Mouse (Mus musculus): ENCODE results near the gene Cdh23. TPM values are rescaled to one million over a fixed set of nuclear protein-coding genes. Genes with fewer than 3 reads are reported as not detected.

Gene Cdh23
- polyA plus RNA-seq, 1 experiment from 2014 or later: 0.72 TPM

DNA sequence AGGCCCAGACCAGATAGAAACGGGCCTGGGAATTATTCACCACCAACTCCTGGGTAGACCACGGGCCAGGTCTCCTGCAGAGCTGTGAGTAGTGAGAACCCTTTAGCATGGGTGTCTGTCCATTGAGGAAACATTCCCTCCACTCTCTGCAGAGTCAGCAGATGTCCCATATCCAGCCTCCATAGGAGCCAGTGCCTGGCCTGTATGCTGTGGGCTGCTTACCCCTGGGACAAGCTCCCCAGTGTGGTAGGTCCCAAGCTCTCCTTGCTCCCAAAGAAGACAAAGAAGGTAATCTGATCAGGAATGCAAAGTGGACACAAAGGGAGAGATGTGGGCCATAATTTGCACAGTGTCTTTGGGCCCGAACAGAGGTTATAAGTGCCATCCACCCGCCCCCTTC is 124.8 kb downstream of the Cdh23 start:
- peaks cover 6% of the 10 kb centered on the region; the same call in 1 of the 2 replicates for H3K27me3 ChIP-seq
- ATAC-seq (ENCODE audit: insufficient number of reproducible peaks, insufficient read depth, low FRiP score, low TSS enrichment, low read depth): no peak
- H3K4me3 ChIP-seq: no peak overlapping the region
- WGBS: 72% methylated on average over 4 of the region's 4 CpGs
- H3K9ac ChIP-seq: no peak overlapping the region
- no peak overlapping the region for H3K4me2 ChIP-seq
- H3K36me3 ChIP-seq: no peaks in the 10 kb centered on the region
- no peak overlapping the region for H3K27ac ChIP-seq
- peaks cover 4% of the 10 kb centered on the region for H3K4me1 ChIP-seq
- H3K9me3 ChIP-seq: no peaks in the 10 kb centered on the region

DNA sequence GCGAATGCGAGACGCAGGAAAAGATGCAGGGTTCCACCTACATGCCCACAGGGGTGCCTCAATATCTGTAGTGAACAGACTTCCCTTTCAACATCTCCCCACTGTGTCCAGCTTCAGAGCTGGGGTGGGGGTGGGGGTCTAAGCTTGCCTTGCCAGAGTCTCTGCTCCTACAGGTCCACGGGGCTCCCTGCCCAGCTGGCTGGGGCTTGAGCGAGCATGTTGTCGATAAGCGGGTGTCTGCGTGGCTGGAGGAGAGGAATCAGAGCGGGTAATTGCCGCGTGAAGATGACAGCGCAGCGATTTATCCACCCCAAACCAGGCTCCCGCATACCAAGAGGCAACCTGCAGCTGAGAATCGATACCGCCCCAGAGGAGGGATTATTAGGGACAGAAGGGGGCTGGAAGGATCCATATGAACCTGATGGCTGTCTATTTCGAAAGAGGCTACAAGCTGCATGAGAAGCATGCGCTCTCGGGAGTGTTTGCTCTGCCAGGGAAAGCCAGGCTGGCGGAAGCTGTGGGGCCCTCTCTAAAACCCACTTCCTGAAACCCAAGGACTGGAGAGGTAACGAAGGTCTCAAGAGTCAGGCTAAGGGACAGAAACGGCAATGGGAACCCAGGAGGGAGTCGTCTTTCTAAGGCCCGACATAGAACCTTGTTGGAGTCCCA is 129.8 kb downstream of the Cdh23 start:
- Histone ChIP-seq H3K27me3 (peaks cover 6% of the 10 kb centered on the region; the same call in 1 of the 2 replicates), H3K4me3 (peak overlapping the region; percentile 7; the same call in 1 of the 2 replicates), H3K27ac (no peak overlapping the region), H3K9ac (0 out of 2 replicates have a peak overlapping the region, but pooled peaks have one; percentile 16), H3K36me3 (no peaks in the 10 kb centered on the region), H3K4me2 (peak overlapping the region; percentile 52), H3K4me1 (peaks cover 19% of the 10 kb centered on the region), H3K9me3 (no peaks in the 10 kb centered on the region)
- WGBS: 24% methylated on average over 24 of the region's 24 CpGs
- no peak for ATAC-seq (ENCODE audit: insufficient number of reproducible peaks, insufficient read depth, low FRiP score, low TSS enrichment, low read depth)

DNA sequence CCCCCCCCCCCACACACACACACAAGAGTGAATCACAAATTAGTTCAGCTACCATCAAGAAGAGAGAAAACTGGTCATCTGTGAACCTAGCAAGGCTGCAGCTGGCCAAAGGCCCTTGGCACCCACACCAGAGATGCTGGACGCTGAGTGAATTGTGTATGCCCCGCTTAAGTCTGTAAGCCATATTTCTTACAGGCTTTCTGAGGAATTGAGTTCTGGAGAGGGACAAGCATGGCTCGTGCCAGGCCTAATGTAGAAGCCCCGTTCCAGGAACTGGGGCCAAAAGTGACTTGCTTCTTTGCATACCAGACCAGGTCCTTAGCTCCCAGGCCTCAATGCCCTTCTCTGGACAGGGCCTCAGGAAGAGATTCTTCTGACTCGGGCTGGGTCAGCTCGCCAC is 132.2 kb downstream of the Cdh23 start:
- H3K27ac ChIP-seq: no peak overlapping the region
- H3K9me3 ChIP-seq: no peaks in the 10 kb centered on the region
- no peak overlapping the region for H3K9ac ChIP-seq
- H3K4me1 ChIP-seq: peaks cover 19% of the 10 kb centered on the region
- H3K4me2 ChIP-seq: no peak overlapping the region
- H3K27me3 ChIP-seq: peaks cover 6% of the 10 kb centered on the region; the same call in 1 of the 2 replicates
- no peak overlapping the region for H3K4me3 ChIP-seq
- H3K36me3 ChIP-seq: no peaks in the 10 kb centered on the region
- no peak for ATAC-seq (ENCODE audit: insufficient number of reproducible peaks, insufficient read depth, low FRiP score, low TSS enrichment, low read depth)
- WGBS: 77% methylated on average over 6 of the region's 6 CpGs

- peak overlapping the region; percentile 47; the same call in 1 of the 2 replicates for H3K9ac ChIP-seq
- no peak for ATAC-seq (ENCODE audit: insufficient number of reproducible peaks, insufficient read depth, low FRiP score, low TSS enrichment, low read depth)
- no peaks in the 10 kb centered on the region for H3K36me3 ChIP-seq
- H3K27ac ChIP-seq: no peak overlapping the region
- 0 out of 2 replicates have a peak overlapping the region, but pooled peaks have one; percentile 5 for H3K4me2 ChIP-seq
- peaks cover 2% of the 10 kb centered on the region; the same call in 1 of the 2 replicates for H3K27me3 ChIP-seq
- 15% methylated on average over 7 of the region's 7 CpGs for WGBS
- H3K4me1 ChIP-seq: peaks cover 22% of the 10 kb centered on the region
- H3K9me3 ChIP-seq: no peaks in the 10 kb centered on the region
- H3K4me3 ChIP-seq: no peak overlapping the region
These were observed 133.3 kb downstream of the Cdh23 start for GRCm38 (mm10) chr10:60562946-60563345.

GRCm38 (mm10) chr10:60558491-60558927 is 137.8 kb downstream of the Cdh23 start:
- no peak overlapping the region for H3K4me2 ChIP-seq
- H3K9me3 ChIP-seq: no peaks in the 10 kb centered on the region
- H3K9ac ChIP-seq: 0 out of 2 replicates have a peak overlapping the region, but pooled peaks have one; percentile 11
- no peak overlapping the region for H3K4me3 ChIP-seq
- no peaks in the 10 kb centered on the region for H3K36me3 ChIP-seq
- no peak overlapping the region for H3K27ac ChIP-seq
- H3K27me3 ChIP-seq: no peaks in the 10 kb centered on the region
- H3K4me1 ChIP-seq: peaks cover 9% of the 10 kb centered on the region; the same call in 1 of the 2 replicates
- no peak for ATAC-seq (ENCODE audit: insufficient number of reproducible peaks, insufficient read depth, low FRiP score, low TSS enrichment, low read depth)
- 40% methylated on average over 9 of the region's 9 CpGs for WGBS

DNA sequence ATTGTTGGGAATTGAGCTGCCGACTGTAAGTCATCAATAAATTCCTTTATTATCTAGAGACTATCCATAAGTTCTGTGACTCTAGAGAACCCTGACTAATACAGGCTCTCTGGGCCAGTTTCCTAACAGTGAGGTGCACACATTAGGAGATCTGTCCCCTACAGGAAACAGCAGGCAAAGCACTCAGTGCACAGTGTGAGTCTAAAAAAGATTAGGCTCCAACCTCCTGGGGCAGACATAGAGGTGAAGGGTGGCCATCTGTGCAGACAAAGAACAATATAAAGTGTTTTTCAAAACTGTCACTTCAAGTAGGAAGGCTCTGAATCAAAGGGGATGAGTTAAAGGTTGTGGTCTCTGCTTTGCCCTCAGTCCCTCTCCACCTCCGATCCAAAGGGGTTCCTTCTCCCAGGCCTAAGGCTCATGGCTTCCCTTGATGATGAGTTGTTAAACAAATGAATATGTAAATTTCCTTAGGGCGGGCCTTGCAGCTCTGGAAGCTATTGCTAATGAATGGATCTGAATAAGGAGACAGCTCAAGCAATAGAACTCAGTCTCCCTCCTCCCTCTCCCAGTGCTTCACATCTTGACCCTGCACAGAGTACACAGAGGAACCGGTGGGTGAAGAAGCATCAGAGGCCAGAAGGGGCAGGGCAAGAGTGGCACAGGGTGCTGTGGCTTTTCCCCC is 143.2 kb downstream of the Cdh23 start:
- Histone ChIP-seq H3K36me3 (no peaks in the 10 kb centered on the region), H3K4me3 (no peak overlapping the region), H3K27ac (no peak overlapping the region), H3K4me1 (peaks cover 2% of the 10 kb centered on the region; the same call in 1 of the 2 replicates), H3K9ac (no peak overlapping the region), H3K27me3 (no peaks in the 10 kb centered on the region), H3K9me3 (no peaks in the 10 kb centered on the region), H3K4me2 (no peak overlapping the region)
- ATAC-seq (ENCODE audit: insufficient number of reproducible peaks, insufficient read depth, low FRiP score, low TSS enrichment, low read depth): no peak
- WGBS: 69% methylated on average over 4 of the region's 4 CpGs

- ATAC-seq (ENCODE audit: insufficient number of reproducible peaks, insufficient read depth, low FRiP score, low TSS enrichment, low read depth): no peak
- Histone ChIP-seq H3K36me3 (no peaks in the 10 kb centered on the region), H3K9ac (no peak overlapping the region), H3K4me3 (no peak overlapping the region), H3K27me3 (no peaks in the 10 kb centered on the region), H3K4me2 (no peak overlapping the region), H3K9me3 (peaks cover 4% of the 10 kb centered on the region), H3K27ac (no peak overlapping the region), H3K4me1 (no peaks in the 10 kb centered on the region)
- 80% methylated on average over 18 of the region's 18 CpGs for WGBS
These were observed 157.0 kb downstream of the Cdh23 start for GRCm38 (mm10) chr10:60539164-60539914.

DNA sequence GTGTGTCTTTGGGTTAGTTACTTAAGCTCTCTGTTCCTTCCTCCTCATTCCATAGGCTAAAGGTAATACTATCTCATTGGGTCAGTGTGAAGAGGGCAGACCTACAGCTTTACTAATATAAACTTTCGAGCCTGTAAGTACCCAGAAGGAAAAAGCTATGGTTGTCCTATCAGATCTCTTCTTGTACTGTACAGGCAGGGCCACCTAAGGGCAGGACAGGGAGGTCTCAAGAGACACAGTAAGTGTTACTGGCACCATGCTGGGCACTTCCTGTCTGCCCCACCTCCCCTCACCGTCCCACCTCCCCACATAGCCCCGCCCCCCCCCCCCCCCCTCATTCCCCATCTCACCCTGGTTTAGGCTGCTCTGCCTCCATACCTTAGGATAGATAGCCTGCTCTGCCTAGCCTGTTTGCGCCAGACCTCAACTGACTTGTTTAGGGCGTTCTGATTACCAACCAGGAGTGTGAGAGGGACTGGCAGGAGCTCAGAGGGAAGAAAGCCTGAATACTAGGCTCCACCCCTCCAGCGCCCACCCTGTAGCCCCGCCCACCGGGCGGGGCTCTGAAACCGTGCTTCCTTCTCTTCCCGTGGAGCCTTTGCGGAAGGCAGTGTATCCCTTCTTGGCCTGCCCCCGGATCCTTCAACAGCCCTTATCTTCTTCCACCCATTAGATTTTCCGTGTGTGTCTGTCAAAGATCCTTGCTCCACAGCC is 160.0 kb downstream of the Cdh23 start:
- H3K9ac ChIP-seq: no peak overlapping the region
- no peak overlapping the region for H3K4me3 ChIP-seq
- H3K27me3 ChIP-seq: no peaks in the 10 kb centered on the region
- no peaks in the 10 kb centered on the region for H3K36me3 ChIP-seq
- peak overlapping the region; percentile 44 for H3K4me2 ChIP-seq
- H3K4me1 ChIP-seq: no peaks in the 10 kb centered on the region
- peak; percentile 26; the same call in 1 of the 2 replicates for ATAC-seq (ENCODE audit: insufficient number of reproducible peaks, insufficient read depth, low FRiP score, low TSS enrichment, low read depth)
- H3K9me3 ChIP-seq: no peaks in the 10 kb centered on the region
- H3K27ac ChIP-seq: no peak overlapping the region
- 14% methylated on average over 14 of the region's 14 CpGs for WGBS

DNA sequence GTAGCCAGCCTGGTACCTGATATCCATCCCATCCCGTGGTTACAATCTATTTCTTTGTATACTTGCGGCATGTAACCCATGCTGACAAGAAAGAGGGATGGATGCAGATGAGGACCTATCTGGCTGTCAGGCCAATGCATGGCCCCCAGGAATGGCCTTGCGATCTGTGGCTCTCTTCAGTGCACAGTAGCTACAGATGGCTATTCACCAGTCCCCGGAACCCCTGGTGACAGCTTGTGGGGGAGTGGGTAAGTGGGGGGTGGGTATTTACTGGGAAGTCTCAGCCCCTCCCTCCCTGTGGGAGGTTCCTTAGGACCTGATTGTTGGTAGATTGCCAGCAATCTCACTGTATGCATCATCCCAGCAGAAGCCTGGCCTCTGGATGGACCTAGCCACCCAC is 163.8 kb downstream of the Cdh23 start:
- no peaks in the 10 kb centered on the region for H3K9me3 ChIP-seq
- ATAC-seq (ENCODE audit: insufficient number of reproducible peaks, insufficient read depth, low FRiP score, low TSS enrichment, low read depth): no peak
- WGBS: 80% methylated on average over 4 of the region's 4 CpGs
- no peak overlapping the region for H3K4me2 ChIP-seq
- no peak overlapping the region for H3K4me3 ChIP-seq
- H3K36me3 ChIP-seq: no peaks in the 10 kb centered on the region
- no peak overlapping the region for H3K9ac ChIP-seq
- H3K4me1 ChIP-seq: no peaks in the 10 kb centered on the region
- H3K27ac ChIP-seq: no peak overlapping the region
- no peaks in the 10 kb centered on the region for H3K27me3 ChIP-seq

- H3K36me3 ChIP-seq: no peaks in the 10 kb centered on the region
- WGBS: 21% methylated on average over 2 of the region's 2 CpGs
- H3K27ac ChIP-seq: no peak overlapping the region
- no peak overlapping the region for H3K4me2 ChIP-seq
- 0 out of 2 replicates have a peak, but pooled peaks cover 3% of the 10 kb centered on the region for H3K27me3 ChIP-seq
- no peaks in the 10 kb centered on the region for H3K4me1 ChIP-seq
- no peak overlapping the region for H3K9ac ChIP-seq
- H3K4me3 ChIP-seq: no peak overlapping the region
- H3K9me3 ChIP-seq: no peaks in the 10 kb centered on the region
- ATAC-seq (ENCODE audit: insufficient number of reproducible peaks, insufficient read depth, low FRiP score, low TSS enrichment, low read depth): no peak
These were observed 164.9 kb downstream of the Cdh23 start for GRCm38 (mm10) chr10:60531349-60531748.

GRCm38 (mm10) chr10:60530633-60531032 is 165.7 kb downstream of the Cdh23 start:
- ATAC-seq (ENCODE audit: insufficient number of reproducible peaks, insufficient read depth, low FRiP score, low TSS enrichment, low read depth): no peak
- Histone ChIP-seq H3K4me2 (no peak overlapping the region), H3K27ac (no peak overlapping the region), H3K36me3 (no peaks in the 10 kb centered on the region), H3K4me1 (no peaks in the 10 kb centered on the region), H3K4me3 (no peak overlapping the region), H3K9me3 (no peaks in the 10 kb centered on the region), H3K9ac (no peak overlapping the region), H3K27me3 (0 out of 2 replicates have a peak, but pooled peaks cover 3% of the 10 kb centered on the region)
- WGBS: 79% methylated on average over 10 of the region's 10 CpGs

All from embryonic facial prominence, embryonic 13.5 days (tissue).